Mouse (Mus musculus): Measurements from ENCODE around the gene Mbd4.
A peak's percentile ranks its signal among the peaks of the same experiment; 100 is the strongest.
"Not testable (repeated sequence)": the region's sequence is repeated elsewhere in the genome, so short reads cannot be mapped to it uniquely, and the experiment has no call there.

Gene Mbd4

GRCm38 (mm10) chr6:115853091-115853813, at the start of gene Mbd4, which contains the start of gene Ift122:
Gene Mbd4, minus strand, starts transcription at chr6:115853371.
Gene Ift122, plus strand, starts transcription at chr6:115853470.
- DNase-seq: peak; percentile 99 to 100

GRCm38 (mm10) chr6:115902545-115902944, 49.4 kb upstream of the Mbd4 start:
- DNase-seq: no peak

- no peak for DNase-seq
These were observed 48.3 kb upstream of the Mbd4 start for GRCm38 (mm10) chr6:115901489-115901931.

- peak; percentile 41 to 42 for DNase-seq
These were observed 47.9 kb upstream of the Mbd4 start for GRCm38 (mm10) chr6:115901062-115901461.

- DNase-seq: no peak
These were observed 44.9 kb upstream of the Mbd4 start for GRCm38 (mm10) chr6:115897926-115898520.

- no peak for DNase-seq
These were observed 43.9 kb upstream of the Mbd4 start for GRCm38 (mm10) chr6:115897117-115897516.

- no peak for DNase-seq
These were observed 43.2 kb upstream of the Mbd4 start for GRCm38 (mm10) chr6:115896346-115896745.

- DNase-seq: no peak
These were observed 39.2 kb upstream of the Mbd4 start for GRCm38 (mm10) chr6:115892363-115892762.

- DNase-seq: no peak
These were observed 38.4 kb upstream of the Mbd4 start for GRCm38 (mm10) chr6:115891497-115892061.

- DNase-seq: no peak
These were observed 37.9 kb upstream of the Mbd4 start for GRCm38 (mm10) chr6:115891061-115891460.

GRCm38 (mm10) chr6:115890601-115891000, 37.4 kb upstream of the Mbd4 start:
- DNase-seq: no peak

GRCm38 (mm10) chr6:115888296-115888695, 35.1 kb upstream of the Mbd4 start:
- DNase-seq: no peak

GRCm38 (mm10) chr6:115886894-115887293, 33.7 kb upstream of the Mbd4 start:
- DNase-seq: no peak

GRCm38 (mm10) chr6:115884018-115884417, 30.8 kb upstream of the Mbd4 start:
- DNase-seq: no peak

- no peak for DNase-seq
These were observed 27.6 kb upstream of the Mbd4 start for GRCm38 (mm10) chr6:115880751-115881150.

- DNase-seq: no peak
These were observed 26.6 kb upstream of the Mbd4 start for GRCm38 (mm10) chr6:115879736-115880135.

- no peak for DNase-seq
These were observed 25.5 kb upstream of the Mbd4 start for GRCm38 (mm10) chr6:115878694-115879093.

- DNase-seq: no peak
These were observed 24.1 kb upstream of the Mbd4 start for GRCm38 (mm10) chr6:115877239-115877638.

GRCm38 (mm10) chr6:115871318-115871717, 18.1 kb upstream of the Mbd4 start:
- DNase-seq: not testable (repeated sequence)

- DNase-seq: not testable (repeated sequence)
These were observed 14.0 kb upstream of the Mbd4 start for GRCm38 (mm10) chr6:115867157-115867556.

- no peak for DNase-seq
These were observed 12.1 kb upstream of the Mbd4 start for GRCm38 (mm10) chr6:115865246-115865645.

GRCm38 (mm10) chr6:115863340-115863841, 10.2 kb upstream of the Mbd4 start:
- no peak for DNase-seq

- no peak for DNase-seq
These were observed 6.9 kb upstream of the Mbd4 start for GRCm38 (mm10) chr6:115860027-115860556.

- no peak for DNase-seq
These were observed 6.1 kb upstream of the Mbd4 start for GRCm38 (mm10) chr6:115859258-115859657.

All from thymus, adult 18-20 months (tissue).